Mouse (Mus musculus): Measurements from ENCODE around the gene Ppm1l.

Ppm1l gene

DNA sequence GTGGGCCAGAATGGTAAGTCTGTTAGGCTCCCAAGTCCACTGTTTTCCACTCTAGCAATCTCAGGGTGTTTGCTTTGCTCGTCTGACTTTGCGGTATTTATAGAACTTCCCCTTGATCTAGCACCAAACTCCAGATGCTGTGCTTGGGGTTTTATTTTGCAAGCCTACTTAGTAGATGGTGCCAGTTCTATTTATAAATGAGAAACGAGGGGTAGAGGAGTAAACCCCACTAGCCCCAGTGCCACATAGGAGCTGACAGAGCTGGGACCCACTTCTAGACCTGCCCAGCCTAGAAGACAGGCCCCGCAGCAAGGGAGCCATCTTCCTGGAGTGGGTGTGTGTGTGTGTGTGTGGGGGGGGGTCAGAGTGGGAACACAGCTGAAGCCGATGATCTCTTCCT is 130.3 kb downstream of the Ppm1l start:
- DNase-seq: no peak

DNA sequence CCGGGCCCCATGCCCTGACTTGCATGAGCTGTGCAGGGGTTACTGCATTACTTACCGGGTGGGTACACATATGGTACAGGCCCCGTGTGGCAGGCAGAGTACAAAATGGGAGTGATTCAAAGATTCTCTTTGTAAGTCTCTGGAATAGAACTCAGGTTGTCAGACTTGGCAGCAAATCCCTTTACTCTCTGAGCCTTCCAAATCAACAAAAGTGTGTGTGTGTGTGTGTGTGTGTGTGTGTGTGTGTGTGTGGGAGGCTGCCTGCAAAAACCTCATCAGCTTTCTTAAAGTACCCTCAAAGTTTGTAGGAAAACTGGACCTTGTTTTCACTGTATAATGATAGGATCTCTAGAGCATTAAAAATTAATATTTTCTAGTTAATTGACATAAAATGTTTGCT is 132.4 kb downstream of the Ppm1l start:
- no peak for DNase-seq

DNA sequence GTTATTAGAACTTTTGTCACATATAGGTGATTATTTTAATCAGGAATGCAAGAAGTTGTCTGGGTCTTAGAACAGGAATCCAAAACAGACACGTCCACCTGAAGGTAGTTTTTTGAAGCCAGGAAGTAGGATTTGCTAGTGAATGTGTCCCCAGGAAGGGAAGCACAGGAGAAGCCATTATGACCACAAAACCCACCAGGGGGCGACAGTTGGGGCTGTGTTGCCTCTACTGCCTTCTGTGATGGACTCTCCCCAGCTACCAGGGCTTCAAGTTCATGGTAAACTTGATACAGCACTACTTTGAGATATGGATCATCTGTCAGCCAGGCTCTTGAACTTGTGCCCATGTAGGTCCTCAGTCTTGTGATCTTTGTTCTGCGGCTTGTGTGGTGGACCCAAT is 137.7 kb downstream of the Ppm1l start:
- DNase-seq: peak; percentile 30 to 35

- DNase-seq: no peak
These were observed 139.4 kb downstream of the Ppm1l start for GRCm38 (mm10) chr3:69456071-69456470.

DNA sequence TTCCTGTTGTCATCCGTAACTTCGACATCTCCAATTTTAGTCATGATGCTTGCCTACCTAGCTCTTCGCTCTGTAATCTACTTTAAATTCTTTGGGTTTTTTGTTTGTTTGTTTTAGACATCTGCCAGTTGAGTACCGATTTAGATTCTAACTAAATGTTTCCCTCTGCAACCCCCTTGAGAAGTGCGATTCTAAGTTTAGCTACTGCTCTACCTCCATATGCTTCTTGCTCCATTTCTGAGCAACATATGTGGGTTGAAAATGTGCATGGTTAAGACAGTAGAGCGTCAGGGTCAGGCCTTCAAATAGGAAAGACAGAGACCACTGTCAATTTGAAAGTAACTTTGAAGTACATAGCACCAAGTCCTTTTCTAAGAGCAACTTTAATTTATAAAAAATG is 142.1 kb downstream of the Ppm1l start:
- DNase-seq: no peak

GRCm38 (mm10) chr3:69461956-69462355 is 145.3 kb downstream of the Ppm1l start:
- DNase-seq: no peak

- no peak for DNase-seq
These were observed 149.1 kb downstream of the Ppm1l start for GRCm38 (mm10) chr3:69465751-69466150.

GRCm38 (mm10) chr3:69468280-69469008 is 151.8 kb downstream of the Ppm1l start:
- DNase-seq: no peak

- no peak for DNase-seq
These were observed 152.9 kb downstream of the Ppm1l start for GRCm38 (mm10) chr3:69469463-69470141.

- no peak for DNase-seq
These were observed 153.6 kb downstream of the Ppm1l start for GRCm38 (mm10) chr3:69470142-69470796.

DNA sequence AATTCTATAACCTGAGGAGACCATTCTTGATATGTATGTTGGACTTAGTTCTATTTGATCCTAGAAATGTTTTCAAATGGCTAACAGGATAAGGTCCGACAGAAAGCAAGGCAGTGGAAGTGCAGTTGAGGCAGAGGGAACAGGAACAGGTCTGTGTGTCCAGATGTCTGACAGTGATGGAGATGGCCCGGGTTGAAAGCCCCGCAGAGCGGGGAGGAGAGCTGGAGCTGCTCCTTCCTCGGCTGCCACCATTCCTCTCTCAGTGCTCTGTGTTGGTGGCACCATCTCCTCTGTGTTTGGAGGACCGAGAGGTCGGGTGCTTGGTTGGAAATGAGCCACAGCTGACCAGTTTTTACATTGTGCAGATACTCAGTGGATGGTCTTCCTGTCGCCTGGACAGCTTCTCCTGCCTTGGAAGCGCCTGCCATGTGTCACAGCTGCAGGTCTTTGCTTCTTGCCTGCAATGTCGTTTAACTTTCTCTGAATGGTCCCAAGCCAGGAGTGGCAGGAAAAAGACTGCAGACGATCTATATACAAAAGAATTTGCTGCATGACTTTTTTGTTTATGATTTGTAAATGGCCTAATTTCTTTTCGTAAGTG is 159.3 kb downstream of the Ppm1l start:
- DNase-seq: no peak

DNA sequence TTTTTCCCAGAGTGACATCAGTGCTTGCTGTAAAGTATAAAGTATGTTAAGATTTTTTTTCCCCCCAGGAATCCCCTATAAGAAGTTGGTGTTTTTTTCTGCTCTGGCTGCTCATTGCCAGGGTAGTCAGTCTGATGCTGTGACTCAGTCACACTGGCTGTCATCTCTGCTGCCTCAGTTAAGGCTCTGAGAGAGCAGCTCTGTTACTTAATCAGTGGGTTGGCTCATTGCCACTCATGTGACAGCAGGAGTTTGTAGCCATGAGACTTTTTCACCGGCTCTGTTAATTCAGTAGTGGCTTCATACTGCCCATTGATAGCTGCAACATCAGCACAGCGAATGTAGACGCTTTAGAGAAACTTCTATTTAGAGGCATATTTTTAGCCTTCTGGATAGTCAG is 163.3 kb downstream of the Ppm1l start:
- DNase-seq: no peak

DNA sequence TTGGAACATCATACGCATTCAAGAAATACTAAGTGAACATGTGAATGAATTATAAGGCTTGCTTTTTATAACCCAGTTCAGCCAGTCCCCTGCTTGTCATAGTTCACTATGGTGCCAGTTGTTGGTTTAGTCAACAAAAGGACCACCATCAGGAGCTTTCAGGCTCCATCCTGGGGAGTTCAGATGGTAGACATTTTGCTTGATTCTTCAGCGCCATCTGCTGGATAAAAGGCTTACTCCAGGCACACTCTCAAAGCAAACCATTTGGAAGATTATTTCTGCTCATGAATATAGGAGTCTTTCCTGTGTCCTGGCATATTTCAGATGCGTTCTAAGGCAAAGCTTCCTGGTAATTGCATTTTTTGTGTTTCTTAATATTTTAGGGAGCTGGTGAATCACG is 165.2 kb downstream of the Ppm1l start:
- peak; percentile 69 to 75 for DNase-seq

DNA sequence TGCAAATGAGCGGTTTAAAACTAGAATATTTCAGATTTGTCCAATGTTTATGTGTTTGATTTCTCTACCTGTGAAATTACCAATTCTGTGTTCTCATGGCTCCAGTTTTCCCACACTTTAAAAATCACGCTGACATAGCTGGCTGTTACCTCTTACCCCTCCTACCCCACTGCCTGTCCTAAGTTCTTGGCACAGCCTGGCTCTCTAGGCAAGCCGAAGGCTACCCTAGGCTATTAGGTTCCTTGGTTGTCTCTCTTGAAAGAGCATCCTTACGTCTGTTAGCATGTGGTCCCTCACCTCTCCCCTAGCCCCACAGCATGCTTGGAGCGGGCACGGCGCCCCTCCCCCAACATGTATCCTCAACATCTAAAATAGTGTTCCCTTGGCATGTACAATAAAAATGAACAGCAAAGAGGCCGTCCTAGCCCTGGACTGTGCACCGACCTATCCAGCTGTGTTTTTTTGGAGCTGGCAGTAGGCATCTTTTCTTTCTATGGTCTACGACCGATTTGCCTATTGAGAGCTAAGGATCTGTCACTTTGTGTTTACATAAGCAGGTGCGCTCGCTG is 167.4 kb downstream of the Ppm1l start:
- no peak for DNase-seq

- DNase-seq: no peak
These were observed 167.9 kb downstream of the Ppm1l start for GRCm38 (mm10) chr3:69484582-69484981.

- DNase-seq: no peak
These were observed 168.7 kb downstream of the Ppm1l start for GRCm38 (mm10) chr3:69485347-69485746.

GRCm38 (mm10) chr3:69485756-69486155 is 169.1 kb downstream of the Ppm1l start:
- DNase-seq: no peak

DNA sequence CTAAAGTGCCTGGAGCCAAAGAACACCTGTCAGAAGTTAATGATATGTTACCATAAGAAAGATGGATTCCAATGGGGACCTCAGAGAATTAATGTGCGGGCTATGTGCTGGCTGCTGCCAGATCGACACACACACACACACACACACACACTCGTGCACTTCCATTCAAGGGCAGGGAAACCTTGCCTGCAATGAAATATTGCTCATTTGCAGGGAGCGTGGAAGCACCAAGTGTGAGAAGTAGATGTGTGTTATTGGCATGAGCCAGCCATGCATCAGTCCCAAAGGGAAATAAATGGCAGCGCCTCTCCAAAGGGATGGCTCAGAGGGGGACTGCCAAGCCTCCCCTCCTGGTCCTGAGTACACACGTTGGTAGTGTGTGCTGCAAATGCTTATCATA is 170.8 kb downstream of the Ppm1l start:
- DNase-seq: no peak

- DNase-seq: no peak
These were observed 173.0 kb downstream of the Ppm1l start for GRCm38 (mm10) chr3:69489669-69490068.

- DNase-seq: no peak
These were observed 174.5 kb downstream of the Ppm1l start for GRCm38 (mm10) chr3:69490981-69491681.

DNA sequence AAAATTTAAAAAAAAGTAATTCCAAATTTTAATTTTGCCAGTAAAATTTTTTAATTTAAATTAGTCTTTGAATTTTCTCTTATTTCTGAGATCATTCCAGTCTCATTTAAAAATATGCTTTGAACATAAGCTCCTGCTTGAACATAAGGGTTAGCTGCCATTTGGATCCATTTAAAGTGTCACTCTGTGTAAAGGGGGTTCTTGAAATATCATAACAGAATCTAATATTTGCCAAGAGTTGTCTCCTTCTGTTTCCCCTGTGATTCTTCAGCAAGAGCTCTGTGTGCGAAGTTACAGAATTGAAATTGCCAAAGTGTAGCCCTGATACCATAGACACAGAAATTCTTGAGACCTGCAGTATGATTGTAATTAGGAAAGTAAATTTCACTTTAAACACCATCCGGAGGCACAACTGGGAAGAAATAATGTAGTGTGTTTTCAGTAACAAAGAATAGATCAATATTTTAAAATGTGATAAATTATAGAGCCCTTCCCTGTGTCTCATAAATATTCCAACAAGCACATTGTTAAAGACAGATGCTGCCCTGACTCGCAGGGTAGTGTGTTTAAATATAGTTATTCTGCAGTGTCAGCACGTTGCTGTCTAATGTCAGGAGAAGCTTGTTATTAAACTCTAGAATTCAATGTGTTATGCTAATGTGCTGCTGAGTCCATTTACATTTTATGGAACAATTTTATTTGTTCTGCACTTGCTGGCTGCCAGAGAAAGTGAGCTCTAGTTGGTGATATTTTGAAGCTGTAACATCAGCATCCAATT is 177.8 kb downstream of the Ppm1l start:
- no peak for DNase-seq

- no peak for DNase-seq
These were observed 180.5 kb downstream of the Ppm1l start for GRCm38 (mm10) chr3:69497178-69497577.

All from B cell, adult 2 months (primary cell).